Mouse (Mus musculus): ENCODE measurements around the gene R3hcc1l.
A peak's percentile ranks its signal among the peaks of the same experiment; 100 is the strongest.

R3hcc1l gene

DNA sequence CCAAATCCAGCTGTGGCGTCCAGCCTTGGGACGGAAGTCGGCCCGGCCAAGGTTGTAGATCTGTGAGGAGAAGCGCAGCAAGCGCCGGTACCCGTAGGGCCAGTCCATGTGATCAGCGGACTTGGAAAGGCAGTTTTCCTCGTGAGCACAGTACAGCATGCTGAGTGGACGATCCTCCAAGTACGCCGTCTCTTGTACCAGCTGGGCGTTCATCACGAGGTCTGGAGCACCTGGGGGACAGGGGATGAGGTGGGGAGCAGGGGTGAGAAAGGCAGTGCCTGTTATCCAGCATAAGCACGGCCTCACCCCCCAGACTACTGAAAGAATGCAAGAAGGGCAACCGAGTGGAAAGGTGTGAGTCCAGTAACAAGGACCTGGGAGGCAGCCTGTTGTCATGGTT is 81.3 kb downstream of the R3hcc1l start:
- DNase-seq (ENCODE audit: low read depth), result no peak

DNA sequence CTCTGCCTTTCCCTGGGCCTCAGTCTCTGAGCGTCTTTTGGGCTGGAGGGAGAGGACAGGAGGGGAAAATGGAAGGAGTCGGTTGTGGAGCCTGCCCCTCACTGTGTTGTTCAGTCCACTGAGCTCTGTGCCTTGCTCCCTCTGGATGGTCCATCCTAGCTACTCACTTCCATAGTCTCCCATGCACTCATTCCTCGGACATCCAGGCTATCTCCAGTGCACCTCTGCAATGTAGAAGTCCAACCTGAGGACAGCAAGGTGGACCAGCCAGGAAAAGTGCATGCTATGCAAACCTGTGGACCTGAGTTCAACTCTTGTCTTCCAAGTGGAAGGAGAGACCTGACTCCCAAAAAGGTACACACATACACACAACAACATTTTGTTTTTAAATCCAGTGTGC is 82.0 kb downstream of the R3hcc1l start:
- DNase-seq (ENCODE audit: low read depth), result no peak

GRCm38 (mm10) chr19:42601445-42601844 is 82.9 kb downstream of the R3hcc1l start:
- no peak for DNase-seq (ENCODE audit: low read depth)

DNA sequence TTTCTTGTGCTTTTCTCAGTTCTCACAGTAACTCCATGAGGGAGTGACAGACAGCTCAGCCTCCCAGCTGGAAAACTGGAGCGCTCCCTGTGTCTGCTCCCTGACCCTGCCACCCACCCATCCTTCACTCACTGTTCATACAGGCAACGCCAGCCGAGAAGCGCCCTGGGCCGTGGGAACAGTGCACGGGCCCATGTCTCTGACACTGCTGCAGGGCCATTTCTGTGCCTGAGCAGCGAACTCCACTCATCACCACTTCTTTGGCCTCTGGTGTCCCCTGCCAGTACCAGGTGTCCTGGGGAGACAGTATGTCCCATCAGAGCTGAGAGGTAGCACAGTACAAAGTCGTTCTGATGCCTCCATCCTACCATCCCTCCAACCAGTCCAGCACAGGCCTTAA is 83.5 kb downstream of the R3hcc1l start:
- no peak for DNase-seq (ENCODE audit: low read depth)

DNA sequence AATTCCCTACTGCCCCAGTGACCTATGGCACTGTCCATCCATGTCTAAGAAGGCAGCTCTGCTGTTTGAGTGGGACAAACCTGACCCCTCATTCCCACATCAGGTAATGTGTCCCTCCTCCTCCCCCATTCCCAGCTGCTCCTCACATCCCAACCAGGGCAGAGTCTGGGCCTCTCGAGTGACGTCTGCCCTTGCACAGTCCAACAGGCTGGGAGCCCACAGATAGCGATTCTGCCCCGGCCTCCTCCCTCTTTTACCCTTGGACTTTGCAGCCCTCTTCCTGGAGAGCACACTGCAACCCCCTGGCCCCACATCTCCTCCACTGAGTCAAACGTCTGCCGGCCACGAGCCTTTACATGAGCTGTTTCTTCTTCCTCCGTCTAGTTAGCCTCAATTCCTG is 84.0 kb downstream of the R3hcc1l start:
- no peak for DNase-seq (ENCODE audit: low read depth)

DNA sequence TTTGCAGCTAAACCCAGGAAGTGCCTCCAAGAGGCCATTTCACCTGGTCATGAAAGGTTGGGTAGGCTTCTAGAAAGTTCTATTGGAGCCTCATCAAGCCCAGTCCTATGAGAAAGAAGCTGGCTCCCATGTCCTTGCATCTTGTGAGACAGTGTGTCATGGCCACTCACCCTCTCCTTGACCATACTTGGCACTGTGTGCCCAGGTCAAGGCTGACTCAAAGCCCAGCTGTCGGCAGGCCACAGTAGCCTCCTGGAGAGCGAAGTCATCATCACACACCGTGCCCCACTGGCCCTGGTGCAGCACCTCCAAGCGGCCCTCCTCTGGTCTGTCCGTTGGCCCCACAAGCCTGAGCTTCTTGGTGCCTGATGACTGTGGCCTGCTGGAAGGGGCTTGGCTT is 89.5 kb downstream of the R3hcc1l start:
- no peak for DNase-seq (ENCODE audit: low read depth)

DNA sequence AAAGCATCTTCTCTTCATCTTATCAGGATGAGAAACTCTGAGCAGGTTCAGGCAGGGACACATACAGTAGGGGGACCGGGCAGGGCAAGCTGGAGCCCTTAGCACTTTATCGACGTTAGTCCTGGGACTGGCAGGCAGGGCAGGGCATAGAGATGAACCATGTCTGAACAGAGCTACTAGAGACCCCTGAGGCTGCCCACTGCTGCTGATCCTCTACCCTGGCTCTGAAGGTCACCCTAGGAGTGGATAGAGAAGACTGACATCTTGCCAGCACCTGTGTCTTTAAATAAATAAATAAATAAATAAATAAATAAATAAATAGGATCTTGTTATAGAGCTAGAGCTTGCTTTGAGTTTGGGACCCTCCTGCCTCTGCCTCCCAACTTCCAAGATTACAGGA is 91.2 kb downstream of the R3hcc1l start:
- DNase-seq (ENCODE audit: low read depth), result no peak

- no peak for DNase-seq (ENCODE audit: low read depth)
Observed at GRCm38 (mm10) chr19:42611746-42612145, 93.2 kb downstream of the R3hcc1l start.

DNA sequence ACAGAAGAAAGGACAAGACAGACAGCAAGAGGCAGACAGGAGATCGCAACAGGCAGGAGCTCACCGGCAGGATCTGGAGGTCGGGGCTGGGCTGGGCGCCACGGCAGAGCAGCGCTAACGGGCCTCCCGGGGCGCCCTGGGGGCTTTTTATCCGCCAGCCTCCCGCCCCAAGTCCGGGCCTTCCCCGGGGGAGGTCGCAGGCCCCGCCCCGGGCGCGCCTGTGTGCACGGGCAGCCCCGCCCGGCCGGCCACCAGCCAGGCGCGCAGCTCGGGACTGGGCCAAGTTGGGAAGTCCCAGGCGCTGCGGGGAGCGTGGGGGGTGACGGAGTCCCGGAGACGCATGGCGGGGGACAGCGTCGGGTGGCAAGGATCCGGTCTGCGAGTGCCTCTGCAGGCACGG is 94.1 kb downstream of the R3hcc1l start, which contains the start of gene Loxl4:
TSS of gene Loxl4 (minus strand) at position 160 of the 400 bp plus-strand sequence.
- peak; percentile 72 for DNase-seq (ENCODE audit: low read depth)

- DNase-seq (ENCODE audit: low read depth), result peak; percentile 13
Observed at GRCm38 (mm10) chr19:42613116-42613515, 94.6 kb downstream of the R3hcc1l start.

GRCm38 (mm10) chr19:42613647-42614225 is 95.2 kb downstream of the R3hcc1l start:
- DNase-seq (ENCODE audit: low read depth), result peak; percentile 51

- peak; percentile 50 for DNase-seq (ENCODE audit: low read depth)
Observed at GRCm38 (mm10) chr19:42628068-42628467, 109.5 kb downstream of the R3hcc1l start.

- DNase-seq (ENCODE audit: low read depth), result peak; percentile 91
Observed at GRCm38 (mm10) chr19:42631541-42631961, 113.0 kb downstream of the R3hcc1l start.

DNA sequence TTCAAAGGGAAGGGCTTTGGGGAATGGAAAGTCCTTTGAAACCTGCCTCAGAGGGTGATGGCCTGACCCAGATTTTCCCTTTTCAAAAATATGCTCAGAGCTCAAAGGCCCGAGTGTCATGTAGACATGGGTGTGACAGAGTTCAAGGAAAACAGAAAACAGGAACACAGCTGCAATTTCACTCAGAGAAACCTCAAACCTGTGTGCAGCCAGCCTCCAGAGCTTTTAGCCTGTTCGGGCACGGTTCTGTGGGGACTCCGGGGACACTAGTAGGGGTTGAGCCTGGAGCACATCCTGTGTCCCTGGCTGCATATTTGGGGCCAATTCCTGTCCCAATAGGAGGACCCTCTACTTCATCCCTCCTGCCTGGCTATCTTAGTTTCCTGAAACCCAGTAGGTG is 113.7 kb downstream of the R3hcc1l start:
- no peak for DNase-seq (ENCODE audit: low read depth)

- no peak for DNase-seq (ENCODE audit: low read depth)
Observed at GRCm38 (mm10) chr19:42633650-42634049, 115.1 kb downstream of the R3hcc1l start.

- DNase-seq (ENCODE audit: low read depth), result peak; percentile 42
Observed at GRCm38 (mm10) chr19:42636631-42637030, 118.1 kb downstream of the R3hcc1l start.

DNA sequence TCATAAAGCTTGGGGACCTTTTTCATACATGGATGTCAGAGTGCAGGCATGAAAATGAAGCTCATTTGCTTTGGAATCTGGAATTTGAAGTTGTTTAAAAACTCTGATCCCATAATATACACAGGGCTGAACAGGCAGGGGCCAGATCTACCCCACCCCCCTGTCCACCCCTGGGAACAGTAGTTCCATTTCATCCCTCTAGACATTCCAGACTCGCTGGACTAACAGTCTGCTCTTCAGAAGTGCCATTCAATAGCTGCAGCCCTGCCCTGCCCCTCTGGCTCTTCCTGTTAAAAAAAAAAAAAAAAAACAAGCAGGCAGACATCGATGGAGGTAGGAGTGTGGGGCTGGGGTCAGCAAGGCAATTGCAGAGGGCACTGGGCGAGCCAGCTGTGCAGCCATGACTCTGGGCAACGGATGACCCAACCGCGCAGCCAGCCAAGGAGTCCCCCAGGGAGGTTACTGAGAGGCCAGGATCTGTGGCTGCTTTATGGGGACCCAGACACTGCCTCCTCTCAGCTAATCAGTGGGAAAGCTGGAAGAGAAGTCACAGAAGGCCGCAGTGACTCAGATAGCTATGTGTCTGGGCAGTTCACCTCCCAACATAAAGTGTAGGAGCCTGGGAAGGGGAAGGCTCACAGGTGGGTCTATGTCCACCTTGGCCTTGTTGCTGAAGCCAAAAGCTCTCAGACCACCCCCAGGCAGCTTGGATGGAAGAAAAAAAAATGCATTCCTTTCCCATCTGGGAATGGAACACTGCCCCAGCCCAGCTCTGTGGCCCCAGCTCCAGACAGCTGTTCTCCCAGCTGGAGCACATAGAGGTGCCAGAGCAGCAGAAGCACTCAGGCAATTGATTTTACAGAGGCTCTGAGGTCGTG is 120.3 kb downstream of the R3hcc1l start:
- DNase-seq (ENCODE audit: low read depth), result peak; percentile 31

DNA sequence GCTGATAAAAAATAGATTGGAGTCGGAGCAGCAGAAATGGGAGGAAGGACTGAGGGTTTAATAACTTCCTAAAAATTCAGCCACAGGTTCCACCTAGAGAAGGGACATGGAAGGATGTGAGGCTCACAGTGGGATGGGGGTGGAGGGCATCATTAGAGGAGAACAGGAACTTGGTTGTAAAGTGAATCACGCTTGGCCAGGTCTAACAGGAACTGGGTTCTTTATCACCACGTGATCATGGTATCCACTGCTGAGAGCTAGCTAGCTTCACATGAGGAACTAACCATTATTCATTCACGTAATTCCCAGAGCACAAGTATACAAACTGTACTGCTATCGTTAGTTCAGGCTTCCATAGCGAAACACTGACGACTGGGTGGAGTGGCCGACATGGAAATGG is 121.0 kb downstream of the R3hcc1l start:
- DNase-seq (ENCODE audit: low read depth), result no peak

DNA sequence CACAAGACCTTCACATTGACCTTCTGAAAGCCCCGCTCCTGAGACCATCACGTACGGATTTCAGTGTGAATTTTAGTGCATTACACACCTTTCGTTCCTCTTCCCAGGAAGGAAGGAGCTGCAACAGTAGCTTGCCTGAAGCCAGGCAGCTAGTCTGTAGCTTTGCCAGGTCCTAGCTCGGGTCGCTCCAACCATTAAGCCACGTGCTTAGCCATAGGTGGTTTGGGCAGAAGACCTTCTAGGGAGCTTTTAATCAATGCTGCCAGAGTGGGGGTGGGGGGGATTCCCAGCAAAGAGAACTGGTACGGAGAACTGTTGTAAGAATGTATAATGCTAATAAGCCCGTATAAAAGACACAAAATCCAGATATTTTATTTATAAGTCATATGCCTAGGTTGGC is 121.7 kb downstream of the R3hcc1l start:
- DNase-seq (ENCODE audit: low read depth), result no peak
